Mouse (Mus musculus): ENCODE results near the gene Os9.
"Not testable (repeated sequence)": the region's sequence is repeated elsewhere in the genome, so short reads cannot be mapped to it uniquely, and the experiment has no call there.

Os9 gene

DNA sequence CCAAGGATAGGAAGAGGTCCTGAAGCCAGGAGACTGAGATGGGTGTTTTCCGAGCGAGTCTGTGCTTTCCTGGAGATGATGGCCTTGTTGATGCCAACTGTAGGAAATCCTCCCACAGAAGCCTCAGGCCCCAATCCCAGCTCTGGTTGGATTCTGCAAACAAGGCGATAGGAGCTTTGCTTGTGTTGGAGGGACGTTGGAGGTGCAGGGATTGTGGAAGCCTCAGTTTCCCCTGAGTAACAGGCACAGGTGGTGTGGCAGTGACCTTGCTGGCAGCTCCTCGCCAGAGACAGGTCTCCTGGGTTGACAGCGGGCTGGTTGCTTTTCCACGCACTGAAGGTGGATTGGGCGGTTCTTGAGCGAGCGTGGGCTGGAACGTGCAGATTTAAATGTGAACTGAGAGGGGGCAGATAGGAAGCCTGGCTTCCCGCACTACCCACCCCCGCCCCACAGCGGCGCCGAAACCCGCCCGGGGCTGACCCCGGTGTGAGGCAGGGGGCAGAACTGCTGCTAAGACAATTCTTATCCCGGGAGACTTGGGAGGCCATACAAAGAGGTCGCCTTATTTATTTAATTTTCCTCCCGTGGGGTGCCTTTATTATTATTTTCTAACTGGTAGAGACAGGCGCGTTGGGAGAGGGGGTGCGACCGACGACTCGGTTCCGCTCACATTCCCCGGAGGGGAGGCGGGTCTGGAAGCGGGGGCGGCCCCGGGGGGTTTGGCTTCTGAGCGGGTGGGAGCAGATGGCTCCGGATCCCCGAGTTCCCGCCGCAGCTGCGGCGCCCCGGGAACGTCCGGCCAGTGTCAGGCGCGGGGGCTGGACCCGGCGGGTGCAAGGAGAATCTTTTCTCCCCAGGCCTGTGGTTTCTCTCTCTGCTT, 39.8 kb downstream of the Os9 start:
- no peak for DNase-seq (ENCODE audit: low spot score in 2 of 2)

GRCm38 (mm10) chr10:127079665-127080391, 41.1 kb downstream of the Os9 start:
- no peak for DNase-seq (ENCODE audit: low spot score in 2 of 2)

- no peak for DNase-seq (ENCODE audit: low spot score in 2 of 2)
Observed at GRCm38 (mm10) chr10:127078677-127079575, 42.0 kb downstream of the Os9 start.

- DNase-seq (ENCODE audit: low spot score in 2 of 2), result no peak
Observed at GRCm38 (mm10) chr10:127078001-127078676, 42.8 kb downstream of the Os9 start.

DNA sequence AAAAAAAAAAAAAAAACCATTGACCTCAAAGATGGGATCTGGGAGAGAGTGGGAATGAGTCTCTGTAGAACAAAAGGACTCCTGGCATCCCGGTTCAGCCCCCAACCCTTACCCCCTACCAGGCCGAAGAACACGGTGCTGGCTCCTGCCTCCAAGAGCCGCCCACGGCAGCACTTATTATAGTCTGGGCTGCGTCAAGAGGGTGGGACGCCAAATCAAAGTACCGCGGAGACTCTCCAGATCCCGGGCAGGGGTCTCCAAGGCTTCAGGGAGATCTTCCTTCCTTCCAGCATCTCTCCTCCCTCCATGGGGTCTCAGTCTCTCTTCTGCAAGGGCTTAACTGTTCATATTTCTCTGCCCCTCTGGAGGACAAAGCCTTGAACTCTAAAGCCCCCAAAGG, 43.4 kb downstream of the Os9 start:
- DNase-seq (ENCODE audit: low spot score in 2 of 2), result no peak

DNA sequence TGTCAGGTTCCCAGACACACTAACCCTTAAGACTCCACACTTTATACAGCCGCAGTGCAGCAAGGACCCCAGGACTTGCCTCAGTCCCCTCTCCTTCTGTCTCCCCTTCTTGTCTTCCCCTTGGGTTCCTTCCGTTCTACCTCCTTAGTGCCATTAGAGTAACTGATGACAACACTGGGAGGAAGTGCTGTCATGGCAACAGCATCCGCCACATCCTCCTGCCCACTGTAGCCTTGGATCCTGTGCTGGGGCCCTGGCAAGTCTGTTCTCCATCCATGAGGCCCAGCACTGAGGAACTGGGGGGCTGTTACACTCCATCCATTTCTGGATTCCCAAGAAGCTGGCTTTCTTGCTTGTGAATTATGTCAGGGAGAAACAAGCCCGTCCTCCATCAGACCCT, 44.8 kb downstream of the Os9 start:
- DNase-seq (ENCODE audit: low spot score in 2 of 2), result peak in 1 of 2 experiments; percentile 64

DNA sequence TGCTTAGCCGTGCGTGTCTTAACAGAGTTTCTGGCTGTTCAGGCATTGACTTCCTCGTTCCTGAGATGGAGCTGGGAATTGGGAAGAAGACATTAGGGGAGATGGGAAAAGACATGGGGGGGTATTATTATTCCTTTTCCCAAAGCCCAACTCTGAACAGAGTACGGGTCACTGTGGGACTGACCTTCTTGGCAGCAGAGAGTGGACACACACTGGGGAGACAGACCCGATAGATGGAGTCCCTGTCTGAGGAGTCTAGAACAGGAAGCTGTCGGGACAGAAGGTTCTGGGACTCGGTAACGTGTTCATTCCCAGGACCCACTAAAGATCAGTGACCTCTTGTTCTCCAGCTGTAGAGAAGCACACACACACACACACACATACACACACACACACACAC, 45.3 kb downstream of the Os9 start:
- DNase-seq (ENCODE audit: low spot score in 2 of 2), result no peak

DNA sequence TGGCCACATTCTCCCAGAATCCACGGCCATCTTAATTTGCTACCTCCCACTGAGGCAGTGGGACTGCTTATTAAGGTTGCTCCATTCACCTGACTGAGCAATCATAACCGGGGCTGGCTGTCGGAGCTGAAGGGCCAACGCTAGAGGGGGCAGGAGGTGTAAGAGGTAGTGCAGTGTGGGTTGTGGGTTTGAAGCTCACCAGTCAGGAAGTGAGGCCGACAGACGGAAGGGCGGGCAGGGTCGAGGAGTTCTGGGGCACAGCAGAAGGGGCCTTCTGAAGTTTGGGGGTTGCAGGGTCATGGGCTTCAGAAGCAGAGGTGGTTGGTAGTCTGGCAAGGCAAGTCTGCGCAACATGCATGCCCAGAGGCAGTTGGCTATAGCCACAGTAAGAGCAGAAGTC, 45.9 kb downstream of the Os9 start, which contains the start of gene Agap2:
TSS of gene Agap2 (plus strand) at position 205 of the 400 bp plus-strand sequence.
- DNase-seq (ENCODE audit: low spot score in 2 of 2), result peak; percentile 56 to 79

- no peak for DNase-seq (ENCODE audit: low spot score in 2 of 2)
Observed at GRCm38 (mm10) chr10:127073981-127074380, 47.0 kb downstream of the Os9 start.

DNA sequence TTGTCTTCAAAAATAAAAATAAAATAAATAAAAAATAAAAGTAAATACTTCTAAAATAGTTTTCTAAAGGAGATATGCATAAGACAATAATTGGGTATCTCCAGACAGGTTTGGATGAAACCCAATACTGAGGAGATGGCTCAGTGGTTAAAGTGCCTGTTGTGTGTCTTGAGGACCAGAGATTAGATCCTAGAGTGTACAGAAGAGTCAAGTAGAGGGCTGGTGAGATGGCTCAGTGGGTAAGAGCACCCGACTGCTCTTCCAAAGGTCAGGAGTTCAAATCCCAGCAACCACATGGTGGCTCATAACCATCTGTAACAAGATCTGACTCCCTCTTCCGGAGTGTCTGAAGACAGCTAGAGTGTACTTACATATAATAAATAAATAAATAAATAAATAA, 48.0 kb downstream of the Os9 start:
- DNase-seq (ENCODE audit: low spot score in 2 of 2), result not testable (repeated sequence)

DNA sequence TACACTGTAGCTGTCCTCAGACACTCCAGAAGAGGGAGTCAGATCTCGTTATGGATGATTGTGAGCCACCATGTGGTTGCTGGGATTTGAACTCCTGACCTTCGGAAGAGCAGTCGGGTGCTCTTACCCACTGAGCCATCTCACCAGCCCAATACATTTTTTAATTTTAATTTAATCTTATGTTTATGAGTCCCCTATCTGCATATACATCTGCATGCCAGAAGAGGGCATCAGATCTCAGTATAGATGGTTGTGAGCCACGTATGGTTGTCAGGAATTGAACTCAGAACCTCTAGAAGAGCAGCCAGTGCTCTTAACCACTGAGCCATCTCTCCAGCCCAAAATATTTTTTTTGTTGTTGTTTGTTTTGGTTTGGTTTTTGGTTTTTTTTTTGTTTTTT, 48.7 kb downstream of the Os9 start:
- DNase-seq (ENCODE audit: low spot score in 2 of 2), result not testable (repeated sequence)

DNA sequence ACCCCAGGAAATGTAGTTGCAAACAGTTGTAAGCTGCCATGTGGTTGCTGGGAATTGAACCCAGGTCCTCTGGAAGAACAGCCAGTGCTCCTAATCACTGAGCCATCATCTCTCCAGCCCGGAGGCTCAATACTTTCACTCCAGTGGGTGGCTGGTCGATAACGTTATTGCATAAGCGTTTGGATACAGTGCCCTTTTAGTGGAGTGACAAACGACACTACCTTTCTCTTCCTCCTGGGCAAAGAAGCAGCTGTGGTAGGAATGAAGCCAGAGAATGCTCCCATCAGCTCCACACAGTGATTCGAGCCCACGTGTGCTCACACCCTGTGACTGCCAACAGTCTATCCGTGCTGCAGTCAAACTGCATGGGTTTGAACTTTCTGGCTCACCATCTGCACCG, 49.7 kb downstream of the Os9 start:
- no peak for DNase-seq (ENCODE audit: low spot score in 2 of 2)

DNA sequence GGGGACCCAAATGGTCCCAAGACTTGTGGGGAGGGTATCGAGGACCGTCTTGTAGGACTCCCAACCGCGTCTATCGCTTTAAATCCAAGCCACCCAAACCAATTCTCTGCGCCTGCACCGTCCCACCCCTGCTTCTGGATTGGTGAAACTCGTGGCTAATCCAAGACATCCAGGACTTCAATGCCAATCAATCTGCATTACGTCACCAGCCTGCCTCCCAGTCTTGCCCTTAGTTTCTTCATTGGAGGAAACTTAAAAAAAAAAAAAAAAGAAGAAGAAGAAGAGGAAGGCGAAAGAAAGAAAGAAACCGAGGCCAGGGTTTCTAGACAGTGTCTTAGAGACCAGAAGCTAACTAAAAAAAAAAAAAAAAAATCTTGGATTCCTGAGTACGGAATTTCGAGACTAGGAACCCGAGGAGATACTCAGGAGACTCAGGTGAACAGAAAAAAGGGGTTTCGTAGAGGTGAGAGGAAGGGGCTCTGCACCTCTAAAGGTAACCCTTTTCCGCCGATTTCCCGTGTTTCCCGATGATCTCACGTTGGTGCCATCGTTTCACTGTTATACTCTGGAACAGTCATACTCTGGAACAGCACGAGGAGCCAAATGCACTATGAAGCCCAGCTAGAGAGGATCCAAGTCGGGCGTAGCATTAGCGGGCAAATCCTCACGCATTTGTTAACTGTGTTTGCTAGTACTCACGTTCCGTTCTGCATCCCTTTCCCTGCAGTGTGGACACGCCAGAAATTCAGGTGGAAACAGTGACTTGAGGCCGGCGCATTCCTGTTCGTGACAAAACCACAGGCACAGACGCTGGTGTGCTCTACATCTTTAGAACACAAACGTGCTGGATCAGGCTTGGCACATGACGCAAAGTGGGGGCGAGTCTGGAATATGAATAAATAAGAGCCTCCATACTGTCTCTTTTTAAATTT, 50.5 kb downstream of the Os9 start, which contains the start of gene Tspan31:
TSS of gene Tspan31 (minus strand) at position 75 of the 932 bp plus-strand sequence.
- DNase-seq (ENCODE audit: low spot score in 2 of 2), result peak; percentile 40 to 76

GRCm38 (mm10) chr10:127069281-127070189, 51.4 kb downstream of the Os9 start:
- no peak for DNase-seq (ENCODE audit: low spot score in 2 of 2)

DNA sequence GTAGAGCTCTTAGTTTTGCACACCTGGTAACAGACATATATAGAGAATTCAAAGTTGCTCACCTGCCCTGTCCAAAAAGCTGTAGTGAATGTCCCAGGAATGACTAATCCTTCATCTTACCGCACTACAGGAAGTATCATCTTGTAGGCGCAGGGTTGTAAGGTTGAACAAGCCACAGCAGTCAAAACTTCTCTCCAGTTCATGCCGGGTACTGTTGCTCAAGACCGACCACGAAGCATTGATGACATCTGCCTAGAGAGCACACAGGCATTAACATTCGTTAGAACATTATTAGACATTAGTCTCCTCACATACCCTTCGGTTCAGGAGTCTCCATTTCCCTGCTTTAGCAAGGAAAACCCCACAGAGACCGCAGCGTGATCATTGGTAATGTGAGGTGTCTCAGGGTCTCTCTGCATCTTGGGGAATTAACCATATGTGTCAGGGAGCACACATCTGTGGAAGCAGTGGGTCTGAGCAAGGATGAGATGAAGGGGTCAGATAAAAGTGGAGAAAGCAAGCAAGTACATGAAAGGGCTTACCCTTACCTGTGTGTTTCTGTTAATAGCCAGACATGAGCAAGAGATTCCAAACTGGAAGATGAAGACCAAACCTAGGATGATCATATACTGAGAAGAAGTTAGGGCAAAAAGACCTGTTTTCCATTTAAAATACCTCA, 52.4 kb downstream of the Os9 start:
- no peak for DNase-seq (ENCODE audit: low spot score in 2 of 2)

GRCm38 (mm10) chr10:127066519-127067018, 54.4 kb downstream of the Os9 start:
- DNase-seq (ENCODE audit: low spot score in 2 of 2), result no peak

DNA sequence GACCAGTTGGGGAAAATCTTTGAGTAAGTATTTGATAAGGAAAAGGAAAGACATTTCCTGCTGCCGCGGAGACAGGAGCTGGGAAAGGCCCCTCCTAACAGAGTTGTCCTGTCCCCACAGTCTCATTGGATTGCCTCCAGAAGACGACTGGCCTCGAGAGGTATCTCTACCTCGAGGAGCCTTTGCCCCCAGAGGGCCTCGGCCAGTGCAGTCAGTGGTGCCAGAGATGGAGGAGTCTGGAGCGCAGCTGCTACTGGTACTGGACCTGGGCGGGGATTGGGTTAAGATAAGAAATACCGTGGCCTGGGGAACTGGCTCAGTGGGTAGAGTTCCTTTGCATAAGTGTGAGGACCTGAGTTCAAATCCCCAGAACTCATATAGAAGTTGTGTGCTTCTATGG, 55.0 kb downstream of the Os9 start:
- DNase-seq (ENCODE audit: low spot score in 2 of 2), result no peak

Measured in spleen, postnatal 10 days (tissue).